ENCODE assay signal across 8 mouse cellular contexts in genomic region chr17:46254106-46254505, GRCm38 (mm10). TPM values are rescaled to one million over a fixed set of nuclear protein-coding genes. Genes with fewer than 3 reads are reported as not detected.
DNase-seq lines count a peak whose midpoint lies in the region; ATAC-seq lines count a peak whose summit lies in the region.

No protein-coding gene starts in this region.

- H3K36me3 ChIP-seq in heart, embryonic 12.5 days: peaks cover 64% of the 10 kb centered on the region
- peaks cover 64% of the 10 kb centered on the region for H3K36me3 ChIP-seq in embryonic facial prominence, embryonic 15.5 days
- peaks cover 31% of the 10 kb centered on the region for H3K36me3 ChIP-seq in limb, embryonic 11.5 days (ENCODE audit: control insufficient read depth, insufficient read depth, low read length)

- WGBS in heart, embryonic 12.5 days: under 1% methylated on average over 49 of the region's 54 CpGs
- under 1% methylated on average over 49 of the region's 54 CpGs for WGBS in embryonic facial prominence, embryonic 15.5 days
- under 1% methylated on average over 54 of the region's 54 CpGs for WGBS in limb, embryonic 11.5 days

- peaks cover 30% of the 10 kb centered on the region for H3K27me3 ChIP-seq in heart, embryonic 12.5 days (replicated peaks)
- peaks cover 15% of the 10 kb centered on the region for H3K27me3 ChIP-seq in embryonic facial prominence, embryonic 15.5 days
- peaks cover 14% of the 10 kb centered on the region for H3K27me3 ChIP-seq in limb, embryonic 11.5 days (ENCODE audit: control insufficient read depth, insufficient read depth, low read length)

- H3K4me3 ChIP-seq in heart, embryonic 12.5 days: peak overlapping the region; percentile 72
- H3K4me3 ChIP-seq in embryonic facial prominence, embryonic 15.5 days (replicated peaks): peak overlapping the region; percentile 68
- H3K4me3 ChIP-seq in limb, embryonic 11.5 days (ENCODE audit: low read depth, low read length): peak overlapping the region; percentile 53

- peak overlapping the region; percentile 100 for H3K4me2 ChIP-seq in heart, embryonic 12.5 days
- H3K4me2 ChIP-seq in embryonic facial prominence, embryonic 15.5 days (replicated peaks): peak overlapping the region; percentile 99
- peak overlapping the region; percentile 100 for H3K4me2 ChIP-seq in limb, embryonic 11.5 days (ENCODE audit: low read depth, severe bottlenecking)

- no peak overlapping the region for H3K27ac ChIP-seq in heart, embryonic 12.5 days (ENCODE audit: poor library complexity, severe bottlenecking)
- no peak overlapping the region for H3K27ac ChIP-seq in embryonic facial prominence, embryonic 15.5 days (replicated peaks)
- no peak overlapping the region for H3K27ac ChIP-seq in limb, embryonic 11.5 days (replicated peaks; ENCODE audit: low read depth, low read length)

- no peak for ATAC-seq in heart, embryonic 12.5 days (ENCODE audit: insufficient number of reproducible peaks, low FRiP score)
- ATAC-seq in embryonic facial prominence, embryonic 15.5 days (ENCODE audit: insufficient number of reproducible peaks, low FRiP score, low TSS enrichment, low read depth): peak; percentile 0; the same call in 1 of the 2 replicates
- peak; percentile 3; the same call in 1 of the 2 replicates for ATAC-seq in limb, embryonic 11.5 days (ENCODE audit: insufficient number of reproducible peaks, low FRiP score, low TSS enrichment, low read depth)

- no peak for DNase-seq in heart, adult 9 months (ENCODE audit: low spot score in 2 of 2)
- peak; percentile 61 to 66 for DNase-seq in right cerebral cortex, postnatal 10 days (ENCODE audit: low spot score in 2 of 2)
- DNase-seq in right cerebral cortex, postnatal 25 days: no peak
- no peak for DNase-seq in limb, embryonic 11.5 days (ENCODE audit: low spot score)
- peak; percentile 24 for DNase-seq in retina, postnatal 7 days (ENCODE audit: low read depth, low spot score)
- DNase-seq in urinary bladder, postnatal 36 days (ENCODE audit: low spot score in 2 of 2): no peak

- peaks cover 19% of the 10 kb centered on the region for H3K4me1 ChIP-seq in heart, embryonic 12.5 days (replicated peaks)
- peaks cover 35% of the 10 kb centered on the region for H3K4me1 ChIP-seq in embryonic facial prominence, embryonic 15.5 days
- peaks cover 4% of the 10 kb centered on the region; the same call in 1 of the 2 replicates for H3K4me1 ChIP-seq in limb, embryonic 11.5 days (ENCODE audit: control insufficient read depth, insufficient read depth, low read length)

- peak overlapping the region; percentile 74 for H3K9ac ChIP-seq in heart, embryonic 12.5 days
- H3K9ac ChIP-seq in embryonic facial prominence, embryonic 15.5 days: peak overlapping the region; percentile 47
- H3K9ac ChIP-seq in limb, embryonic 11.5 days (ENCODE audit: low read length): peak overlapping the region; percentile 50

- H3K9me3 ChIP-seq in heart, embryonic 12.5 days (replicated peaks): 0 out of 2 replicates have a peak, but pooled peaks cover 4% of the 10 kb centered on the region
- no peaks in the 10 kb centered on the region for H3K9me3 ChIP-seq in embryonic facial prominence, embryonic 15.5 days (replicated peaks)
- H3K9me3 ChIP-seq in limb, embryonic 11.5 days (ENCODE audit: control insufficient read depth, low read length): 0 out of 2 replicates have a peak, but pooled peaks cover 4% of the 10 kb centered on the region

RNA-seq across cellular contexts. Expression of gene Lrrc73, which starts 0.8 kb away (rescaled TPM):
- 0.89 and 0.91 TPM in 2 replicates for polyA plus RNA-seq in heart, embryonic 12.5 days (2016; fragmentation: Nextera tagmentation; extraction: Ambion mirVana)
- polyA plus RNA-seq in embryonic facial prominence, embryonic 15.5 days (2015; fragmentation: Nextera tagmentation; extraction: Ambion mirVana): 2.3 and 3.7 TPM in 2 replicates
- 0.69 and 0.72 TPM in 2 replicates for polyA plus RNA-seq in limb, embryonic 11.5 days (2014; fragmentation: Nextera tagmentation; extraction: Ambion mirVana)

RNA-seq across cellular contexts. Expression of gene Yipf3, which starts 6.2 kb away (rescaled TPM):
- 66.6 and 72.0 TPM in 2 replicates for polyA plus RNA-seq in heart, embryonic 12.5 days (2016; fragmentation: Nextera tagmentation; extraction: Ambion mirVana)
- polyA plus RNA-seq in embryonic facial prominence, embryonic 15.5 days (2015; fragmentation: Nextera tagmentation; extraction: Ambion mirVana): 141 and 147 TPM in 2 replicates
- polyA plus RNA-seq in limb, embryonic 11.5 days (2014; fragmentation: Nextera tagmentation; extraction: Ambion mirVana): 64.0 and 76.9 TPM in 2 replicates

RNA-seq across cellular contexts. Expression of gene Polr1c, which starts 6.3 kb away (rescaled TPM):
- polyA plus RNA-seq in heart, embryonic 12.5 days (2016; fragmentation: Nextera tagmentation; extraction: Ambion mirVana): 44.5 and 48.6 TPM in 2 replicates
- polyA plus RNA-seq in embryonic facial prominence, embryonic 15.5 days (2015; fragmentation: Nextera tagmentation; extraction: Ambion mirVana): 81.3 and 83.1 TPM in 2 replicates
- 123 and 124 TPM in 2 replicates for polyA plus RNA-seq in limb, embryonic 11.5 days (2014; fragmentation: Nextera tagmentation; extraction: Ambion mirVana)

RNA-seq across cellular contexts. Expression of gene Tjap1, which starts 28.7 kb away (rescaled TPM):
- polyA plus RNA-seq in heart, embryonic 12.5 days (2016; fragmentation: Nextera tagmentation; extraction: Ambion mirVana): 43.7 and 44.1 TPM in 2 replicates
- 56.0 and 64.0 TPM in 2 replicates for polyA plus RNA-seq in embryonic facial prominence, embryonic 15.5 days (2015; fragmentation: Nextera tagmentation; extraction: Ambion mirVana)
- polyA plus RNA-seq in limb, embryonic 11.5 days (2014; fragmentation: Nextera tagmentation; extraction: Ambion mirVana): 53.1 and 54.3 TPM in 2 replicates

RNA-seq across cellular contexts. Expression of gene Dlk2, which starts 43.1 kb away (rescaled TPM):
- 0.28 and 0.33 TPM in 2 replicates for polyA plus RNA-seq in heart, embryonic 12.5 days (2016; fragmentation: Nextera tagmentation; extraction: Ambion mirVana)
- polyA plus RNA-seq in embryonic facial prominence, embryonic 15.5 days (2015; fragmentation: Nextera tagmentation; extraction: Ambion mirVana): 16.6 and 16.8 TPM in 2 replicates
- 1.1 and 1.3 TPM in 2 replicates for polyA plus RNA-seq in limb, embryonic 11.5 days (2014; fragmentation: Nextera tagmentation; extraction: Ambion mirVana)

Comparison
In these comparisons a context has a peak if more than half of its experiments do, and no peak if none do; other contexts are left out.
1. DNase-seq: peak in right cerebral cortex, postnatal 10 days (2 of 2) and retina, postnatal 7 days (single experiment); none in heart, adult 9 months (0 of 2), right cerebral cortex, postnatal 25 days (single experiment), limb, embryonic 11.5 days (single experiment) and urinary bladder, postnatal 36 days (0 of 2).
2. Peak in every context shown above with its lines, with median percentiles within 50 percentile points of each other: H3K4me2 ChIP-seq, H3K4me3 ChIP-seq and H3K9ac ChIP-seq.